Mouse (Mus musculus) bone marrow macrophage, adult 2 months (primary cell): ENCODE measurements around the gene Col6a3. TPM values are rescaled to one million over a fixed set of nuclear protein-coding genes. Genes with fewer than 3 reads are reported as not detected.

Experiments used
- H3K27ac ChIP-seq: 2 replicates; pipeline ENCODE4 v1.5.1; 2012; ENCODE audit warnings: low read depth, low read length; ENCODE audit not compliant: insufficient read depth
- H3K4me1 ChIP-seq: 2 replicates; pipeline ENCODE4 v1.6.1; 2012; ENCODE audit warnings: low read length; ENCODE audit not compliant: control insufficient read depth, insufficient read depth
- H3K4me3 ChIP-seq: 2 replicates; pipeline ENCODE4 v1.5.1; 2012; ENCODE audit warnings: mild to moderate bottlenecking, low read length, moderate library complexity; ENCODE audit not compliant: insufficient read depth
- CTCF ChIP-seq: IDR thresholded peaks from 2 replicates; pipeline ENCODE4 v1.5.1; 2012; ENCODE audit warnings: low read depth, mild to moderate bottlenecking, low read length, moderate library complexity
- POLR2A ChIP-seq: IDR thresholded peaks from 2 replicates; pipeline ENCODE4 v1.6.1; 2012; ENCODE audit warnings: mild to moderate bottlenecking, low read depth, low read length, borderline replicate concordance
- polyA plus RNA-seq: library from polyadenylated mRNA; stranded (reverse); fragments of >200 nt; gene quantifications from 2 replicates; pipeline ENCODE4 v1.2.4, GENCODE M21; 2012; ENCODE audit not compliant: missing spikeins, insufficient read depth, insufficient read length

Col6a3 gene
- polyA plus RNA-seq, 1 experiment, result 1.7 TPM

- Histone ChIP-seq H3K27ac (no peak overlapping the region), H3K4me3 (no peak overlapping the region), H3K4me1 (no peaks in the 10 kb centered on the region)
- TF ChIP-seq POLR2A, result no peak
- TF ChIP-seq CTCF, result no peak
Measured at GRCm38 (mm10) chr1:90842789-90843587, 783 bp downstream of the Col6a3 start.

GRCm38 (mm10) chr1:90840250-90840649, 3.5 kb downstream of the Col6a3 start:
- H3K4me1 ChIP-seq, result no peaks in the 10 kb centered on the region
- TF ChIP-seq CTCF (peak; percentile 31; the same call in 1 of the 2 replicates), POLR2A (no peak)
- H3K4me3 ChIP-seq, result no peak overlapping the region
- H3K27ac ChIP-seq, result no peak overlapping the region

DNA sequence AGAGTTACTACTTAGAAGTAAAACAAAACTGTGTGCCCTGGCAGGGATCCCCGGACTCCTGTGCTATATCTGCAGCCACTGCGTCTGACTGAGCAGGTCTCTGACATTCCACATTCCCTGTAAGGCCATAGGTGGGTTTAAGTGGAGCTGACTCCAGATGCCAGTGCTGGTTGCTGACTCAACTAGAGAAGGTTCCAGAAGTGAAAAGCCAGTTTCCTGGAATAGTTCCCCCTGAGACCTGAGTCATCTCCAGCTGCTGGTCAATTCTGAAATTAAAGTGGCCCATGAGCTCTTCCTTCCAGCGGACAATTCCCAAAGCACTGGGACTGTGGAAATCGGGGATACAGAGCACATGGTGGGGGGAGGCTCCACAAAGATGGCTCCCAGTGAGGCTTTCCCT, 5.1 kb downstream of the Col6a3 start:
- Histone ChIP-seq H3K27ac (no peak overlapping the region), H3K4me1 (no peaks in the 10 kb centered on the region), H3K4me3 (no peak overlapping the region)
- TF ChIP-seq POLR2A (no peak), CTCF (no peak)

- TF ChIP-seq CTCF (no peak), POLR2A (no peak)
- Histone ChIP-seq H3K4me1 (no peaks in the 10 kb centered on the region), H3K4me3 (no peak overlapping the region), H3K27ac (no peak overlapping the region)
Measured at GRCm38 (mm10) chr1:90838221-90838620, 5.5 kb downstream of the Col6a3 start.

DNA sequence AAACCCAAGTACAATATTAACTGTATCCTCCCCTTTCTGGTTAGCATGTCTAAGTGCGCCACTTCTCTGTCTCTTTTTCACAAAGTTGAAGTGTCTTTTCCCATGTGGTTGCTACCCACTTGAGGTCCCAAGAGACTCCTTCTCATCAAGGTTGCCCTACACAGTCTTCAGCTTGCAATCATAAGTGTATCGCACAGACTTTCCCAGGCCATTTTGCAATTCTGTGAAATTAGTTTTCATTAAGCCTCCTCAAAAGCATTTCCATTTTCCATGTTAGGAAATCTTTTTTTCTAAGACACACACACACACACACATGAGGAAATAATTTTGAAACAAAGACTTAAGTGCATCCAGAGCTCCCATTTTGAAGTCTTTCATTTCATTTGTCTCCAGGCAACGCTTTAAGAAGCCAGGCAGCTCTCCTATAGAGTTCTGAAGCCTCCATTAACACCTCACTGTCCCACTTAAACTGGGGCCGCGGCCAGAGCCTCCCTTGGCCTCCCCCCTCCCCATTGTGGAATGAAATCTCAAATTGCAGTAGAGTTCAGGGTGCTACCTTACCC, 7.5 kb downstream of the Col6a3 start:
- Histone ChIP-seq H3K4me3 (no peak overlapping the region), H3K4me1 (no peaks in the 10 kb centered on the region), H3K27ac (no peak overlapping the region)
- no peak for TF ChIP-seq CTCF
- no peak for TF ChIP-seq POLR2A

- Histone ChIP-seq H3K4me3 (no peak overlapping the region), H3K4me1 (no peaks in the 10 kb centered on the region), H3K27ac (no peak overlapping the region)
- TF ChIP-seq POLR2A, result no peak
Measured at GRCm38 (mm10) chr1:90834701-90835100, 9.1 kb downstream of the Col6a3 start.

- H3K27ac ChIP-seq, result no peak overlapping the region
- no peaks in the 10 kb centered on the region for H3K4me1 ChIP-seq
- TF ChIP-seq CTCF (no peak), POLR2A (no peak)
- H3K4me3 ChIP-seq, result no peak overlapping the region
Measured at GRCm38 (mm10) chr1:90830006-90830405, 13.8 kb downstream of the Col6a3 start.

DNA sequence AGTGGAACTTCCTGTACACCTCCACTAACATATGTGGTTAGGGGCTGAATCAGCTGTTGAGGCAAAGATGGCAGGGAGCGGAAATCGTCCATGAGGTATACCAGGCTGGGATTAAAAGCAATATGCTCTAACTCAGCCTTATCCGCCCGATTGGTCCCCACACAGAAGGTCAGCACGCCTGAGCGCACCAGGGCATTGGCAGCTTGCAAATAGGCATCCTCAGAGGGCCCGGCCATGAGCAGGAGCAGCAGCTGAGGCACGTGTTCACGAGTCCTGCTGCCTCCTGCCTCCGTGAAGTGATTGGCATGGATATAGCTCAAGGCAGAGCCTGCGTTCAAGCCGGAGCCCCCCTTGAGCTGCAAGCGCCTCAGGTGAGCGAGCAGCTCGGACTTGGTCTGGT, 30.5 kb downstream of the Col6a3 start:
- Histone ChIP-seq H3K27ac (no peak overlapping the region), H3K4me1 (no peaks in the 10 kb centered on the region), H3K4me3 (no peak overlapping the region)

GRCm38 (mm10) chr1:90808930-90809329, 34.8 kb downstream of the Col6a3 start:
- Histone ChIP-seq H3K4me3 (no peak overlapping the region), H3K4me1 (no peaks in the 10 kb centered on the region), H3K27ac (no peak overlapping the region)
- TF ChIP-seq CTCF (no peak), POLR2A (no peak)

More for the DNA sequence above, 30.5 kb downstream of the Col6a3 start:
- TF ChIP-seq POLR2A (no peak), CTCF (no peak)

DNA sequence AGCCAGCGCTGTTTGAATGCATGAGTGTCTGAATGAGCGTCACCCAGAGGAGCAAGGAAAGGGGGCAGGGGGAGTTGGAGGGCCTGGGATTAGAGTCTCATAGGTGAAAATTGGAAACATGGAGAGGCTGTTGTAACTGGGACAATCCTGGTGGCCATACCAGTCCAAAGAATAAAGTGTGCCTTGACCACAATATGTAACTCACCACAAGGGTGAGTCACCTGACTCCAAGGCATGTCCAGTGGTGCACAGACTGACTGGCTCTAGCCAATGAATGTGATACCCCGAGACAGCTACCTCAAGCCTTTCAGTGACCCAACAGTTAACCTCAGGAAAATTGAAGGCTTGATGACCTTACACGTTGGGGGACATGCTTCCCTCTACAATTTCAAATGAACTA, 40.7 kb downstream of the Col6a3 start:
- Histone ChIP-seq H3K4me3 (no peak overlapping the region), H3K4me1 (no peaks in the 10 kb centered on the region), H3K27ac (no peak overlapping the region)
- TF ChIP-seq CTCF, result no peak
